Mouse (Mus musculus): ENCODE results near the gene Hunk.

- TF ChIP-seq MAX (IDR thresholded peaks at IDR 0.05) (no peak), MYOG (IDR thresholded peaks at IDR 0.05; ENCODE audit: control insufficient read depth, extremely low read depth, insufficient read length) (no peak), CTCF (IDR thresholded peaks at IDR 0.05; ENCODE audit: control insufficient read depth, insufficient read depth, insufficient read length) (no peak)
These were observed 125.9 kb downstream of the Hunk start for GRCm38 (mm10) chr16:90511551-90512296.
